Mouse (Mus musculus) cerebellum, adult 2 months (tissue): ENCODE measurements around the gene Sp4.

Source experiments
- CTCF ChIP-seq: fragments of 200-500 bp; IDR thresholded peaks from 2 replicates; pipeline ENCODE4 v1.5.1; 2011; ENCODE audit warnings: low read depth, mild to moderate bottlenecking, control low read depth, low read length, moderate library complexity, borderline replicate concordance; ENCODE audit not compliant: insufficient read depth
- POLR2A ChIP-seq: fragments of 200-500 bp; IDR thresholded peaks from 2 replicates; pipeline ENCODE4 v1.6.1; 2011; ENCODE audit warnings: low read length, control low read depth, borderline replicate concordance; ENCODE audit not compliant: insufficient read depth

DNA sequence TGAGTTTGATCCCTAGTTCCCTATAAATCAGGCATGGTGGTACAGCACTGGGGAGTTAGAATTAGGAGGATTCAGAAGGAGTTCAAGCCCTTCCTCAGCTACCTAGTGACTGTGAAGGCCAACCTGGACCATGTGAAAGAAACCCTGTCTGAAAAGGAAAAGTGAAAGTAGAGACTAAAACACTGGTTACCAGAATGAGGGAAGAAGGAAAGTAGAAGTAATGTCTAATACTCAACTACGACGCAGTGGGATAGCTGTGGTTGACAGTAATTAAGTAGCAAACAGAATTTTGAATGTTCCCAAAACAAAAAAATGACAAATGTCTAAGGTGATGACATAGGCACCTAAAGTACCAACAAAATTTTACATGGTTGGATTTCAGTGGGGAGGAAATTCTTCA is 5.0 kb downstream of the Sp4 start:
- no peak for TF ChIP-seq CTCF
- TF ChIP-seq POLR2A, result no peak
